Mouse (Mus musculus): Measurements from ENCODE around the gene Vipr2.

The Vipr2 gene

GRCm38 (mm10) chr12:116077074-116077854 is at the start of gene Vipr2:
TSS of gene Vipr2 (plus strand) at chr12:116077726.
- peak; percentile 19 for DNase-seq

- DNase-seq, result no peak
These were observed 49.4 kb upstream of the Vipr2 start for GRCm38 (mm10) chr12:116028095-116028494.

GRCm38 (mm10) chr12:116035346-116035745 is 42.2 kb upstream of the Vipr2 start:
- no peak for DNase-seq

GRCm38 (mm10) chr12:116044785-116045184 is 32.7 kb upstream of the Vipr2 start:
- no peak for DNase-seq

GRCm38 (mm10) chr12:116047440-116048377 is 29.8 kb upstream of the Vipr2 start, which contains the start of gene Zfp386:
TSS of gene Zfp386 (plus strand) at chr12:116047724.
- peak; percentile 96 for DNase-seq

- no peak for DNase-seq
These were observed 28.8 kb upstream of the Vipr2 start for GRCm38 (mm10) chr12:116048766-116049165.

- no peak for DNase-seq
These were observed 28.3 kb upstream of the Vipr2 start for GRCm38 (mm10) chr12:116049236-116049635.

- DNase-seq, result no peak
These were observed 27.8 kb upstream of the Vipr2 start for GRCm38 (mm10) chr12:116049701-116050100.

- no peak for DNase-seq
These were observed 23.2 kb upstream of the Vipr2 start for GRCm38 (mm10) chr12:116054342-116054741.

GRCm38 (mm10) chr12:116056112-116056511 is 21.4 kb upstream of the Vipr2 start:
- DNase-seq, result no peak

GRCm38 (mm10) chr12:116061561-116062193 is 15.8 kb upstream of the Vipr2 start:
- no peak for DNase-seq

- no peak for DNase-seq
These were observed 15.3 kb upstream of the Vipr2 start for GRCm38 (mm10) chr12:116062194-116062583.

GRCm38 (mm10) chr12:116063020-116063419 is 14.5 kb upstream of the Vipr2 start:
- no peak for DNase-seq

- DNase-seq, result peak; percentile 51
These were observed 6.5 kb upstream of the Vipr2 start for GRCm38 (mm10) chr12:116071023-116071422.

GRCm38 (mm10) chr12:116077855-116078366 is 385 bp downstream of the Vipr2 start:
- no peak for DNase-seq

GRCm38 (mm10) chr12:116083125-116083524 is 5.6 kb downstream of the Vipr2 start:
- no peak for DNase-seq

GRCm38 (mm10) chr12:116084294-116084693 is 6.8 kb downstream of the Vipr2 start:
- DNase-seq, result no peak

GRCm38 (mm10) chr12:116086951-116087600 is 9.6 kb downstream of the Vipr2 start:
- DNase-seq, result no peak

GRCm38 (mm10) chr12:116089836-116090235 is 12.3 kb downstream of the Vipr2 start:
- DNase-seq, result no peak

GRCm38 (mm10) chr12:116094765-116095555 is 17.4 kb downstream of the Vipr2 start:
- no peak for DNase-seq

- no peak for DNase-seq
These were observed 18.9 kb downstream of the Vipr2 start for GRCm38 (mm10) chr12:116096361-116096904.
